Mouse (Mus musculus) layer of hippocampus, postnatal 36 days (tissue): ENCODE results near the gene Mapkapk3. TPM values are rescaled to one million over a fixed set of nuclear protein-coding genes. Genes with fewer than 3 reads are reported as not detected.
A peak's percentile ranks its signal among the peaks of the same experiment; 100 is the strongest.

Source experiments
- DNase-seq, 2 experiments: peaks; one replicate each; pipeline ENCODE4 v3.0.0; 2022
- total RNA-seq, 2 experiments: library from RNA; stranded (reverse); gene quantifications; 2 replicates each; pipeline ENCODE4 v1.2.3; 2021

Gene Mapkapk3
- 1 to 10 TPM; 1.6 to 2.9 TPM for total RNA-seq

DNA sequence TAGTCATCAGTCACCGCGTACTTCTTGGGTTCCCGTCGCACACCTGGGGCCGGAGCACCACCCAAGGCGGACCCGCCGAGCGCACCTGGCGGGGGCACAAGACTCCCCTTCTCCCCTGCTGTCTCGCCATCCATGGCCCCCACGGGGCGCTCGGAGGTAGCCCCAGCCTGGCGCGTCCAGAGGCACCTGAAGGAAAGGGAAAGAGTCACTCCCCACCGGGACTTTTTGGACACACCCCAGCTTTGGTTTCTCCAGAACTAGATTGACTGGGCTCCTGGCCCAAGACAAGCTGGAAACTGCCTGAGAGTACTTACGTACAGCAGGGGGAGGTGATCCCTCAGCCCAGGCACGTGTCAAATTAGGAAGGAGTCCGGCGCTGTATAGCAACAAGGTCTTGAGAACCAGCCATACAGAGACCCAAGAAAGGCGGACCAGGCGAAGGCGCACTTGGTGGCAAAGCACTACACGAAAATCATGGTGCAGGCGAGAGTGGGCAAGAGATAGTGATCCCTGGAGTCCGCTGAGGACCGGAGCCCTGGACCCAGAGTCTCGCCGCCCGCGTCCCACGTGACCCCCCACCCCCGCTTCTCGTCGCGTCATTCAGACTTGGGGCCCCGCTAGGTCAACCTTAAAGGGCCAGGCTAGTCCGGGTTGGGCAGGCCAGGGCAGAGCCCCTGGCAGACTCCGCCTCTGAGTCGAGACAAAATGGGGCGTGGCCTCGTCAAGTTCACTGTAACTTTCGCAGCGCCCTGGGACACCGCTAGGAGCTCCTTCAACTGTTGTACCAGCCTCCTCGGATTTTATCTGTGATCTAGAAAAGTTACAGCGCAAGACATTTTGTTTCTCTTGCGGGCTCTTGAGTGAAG lies at the start of gene Mapkapk3:
Mapkapk3 (minus strand) TSS at position 667 of the 866 bp plus-strand sequence.
- DNase-seq = peak; percentile 33 to 40

DNA sequence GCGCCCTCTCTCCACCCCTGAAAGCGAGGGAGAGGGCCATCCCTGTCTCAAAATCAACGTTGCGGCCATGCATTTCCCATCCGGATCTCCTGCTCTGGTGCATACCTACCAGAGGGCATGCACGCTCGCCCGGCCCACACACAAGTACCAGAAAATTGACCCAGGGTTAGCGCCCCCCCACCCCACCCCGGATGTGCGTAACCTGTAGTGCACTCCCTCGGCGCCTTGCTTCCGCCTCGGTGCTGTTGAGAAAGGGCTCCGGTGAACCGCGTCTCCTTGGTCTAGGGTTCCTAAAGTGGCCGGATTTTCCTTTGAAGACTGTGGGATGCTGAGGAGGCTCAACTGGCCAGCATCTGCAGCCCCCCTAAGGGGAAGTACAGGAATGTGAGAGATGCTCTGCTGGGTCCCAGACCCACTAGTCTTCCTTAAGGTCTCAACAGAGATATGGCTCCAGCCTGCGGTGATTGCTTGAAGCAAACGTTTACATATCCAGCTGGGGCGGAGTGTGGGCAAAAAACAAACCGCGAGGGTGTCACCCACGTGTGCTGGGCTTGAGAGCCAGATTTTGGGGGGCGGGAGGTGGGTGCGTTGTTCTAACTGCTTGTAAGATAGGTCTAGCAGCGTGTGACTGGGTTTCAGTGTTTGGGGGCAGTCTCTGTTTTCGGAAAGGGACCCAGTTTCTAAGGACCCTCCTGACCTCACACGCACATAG lies 48.7 kb upstream of the Mapkapk3 start, which contains the start of gene Hemk1:
Hemk1 (minus strand) TSS at position 179 of the 712 bp plus-strand sequence.
- peak; percentile 71 to 76 for DNase-seq

DNA sequence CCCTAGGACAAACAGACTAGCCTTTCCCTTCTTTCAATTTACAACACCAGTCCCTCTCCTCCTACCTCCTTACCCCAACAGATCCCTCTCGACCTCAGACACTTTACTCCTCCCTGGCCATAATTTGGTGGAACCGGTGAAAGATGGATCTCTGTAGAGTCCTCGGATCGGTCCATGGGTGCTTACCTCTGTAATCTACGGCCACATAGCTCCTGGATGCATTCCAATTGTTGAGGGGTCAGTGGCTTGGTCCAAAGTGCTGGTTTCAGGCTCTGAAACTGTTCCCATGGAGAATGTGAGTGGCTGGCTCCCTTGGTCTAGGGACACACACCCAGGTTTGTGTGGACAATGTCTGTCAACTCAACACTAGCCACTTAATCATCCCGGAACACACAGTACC lies 46.7 kb upstream of the Mapkapk3 start:
- no peak for DNase-seq

DNA sequence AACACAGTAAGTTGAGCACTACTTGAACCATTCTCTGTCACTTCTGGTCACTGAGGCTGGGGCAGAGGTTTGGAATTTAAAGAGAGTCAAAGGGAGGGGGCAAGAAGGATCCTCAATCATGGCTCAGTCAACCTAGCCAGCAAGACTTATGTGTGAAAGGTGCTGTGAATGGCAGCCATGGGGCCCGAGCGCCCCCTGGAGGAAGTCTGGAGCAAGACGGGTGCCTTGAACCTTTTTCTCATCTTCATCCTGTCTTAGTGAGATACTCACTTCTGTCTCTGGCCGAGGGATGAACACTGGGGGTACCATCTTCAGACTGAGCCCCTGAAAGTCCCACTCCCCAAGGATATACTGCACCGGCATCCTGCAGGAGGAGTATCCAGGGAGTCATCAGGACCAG lies 46.2 kb upstream of the Mapkapk3 start:
- peak; percentile 53 to 56 for DNase-seq

DNA sequence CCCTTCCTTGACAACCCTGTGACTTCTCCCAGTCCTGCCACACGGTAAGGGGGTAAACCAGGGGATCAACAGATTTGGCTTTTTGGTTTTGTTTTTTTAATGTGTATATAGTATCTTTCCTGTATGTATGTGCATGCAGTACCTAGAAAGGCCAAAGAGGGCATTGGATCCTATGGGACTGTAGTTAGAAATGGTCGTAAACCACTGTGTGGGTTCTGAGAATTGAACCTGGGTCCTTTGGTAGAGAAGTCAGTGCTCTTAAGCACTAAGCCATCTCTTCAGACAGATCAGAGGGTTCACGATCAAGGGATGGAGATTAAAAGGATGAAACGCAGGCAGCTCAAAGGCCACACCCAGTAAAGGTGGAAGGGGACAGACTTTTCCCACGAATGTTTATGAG lies 45.4 kb upstream of the Mapkapk3 start:
- DNase-seq = no peak

DNA sequence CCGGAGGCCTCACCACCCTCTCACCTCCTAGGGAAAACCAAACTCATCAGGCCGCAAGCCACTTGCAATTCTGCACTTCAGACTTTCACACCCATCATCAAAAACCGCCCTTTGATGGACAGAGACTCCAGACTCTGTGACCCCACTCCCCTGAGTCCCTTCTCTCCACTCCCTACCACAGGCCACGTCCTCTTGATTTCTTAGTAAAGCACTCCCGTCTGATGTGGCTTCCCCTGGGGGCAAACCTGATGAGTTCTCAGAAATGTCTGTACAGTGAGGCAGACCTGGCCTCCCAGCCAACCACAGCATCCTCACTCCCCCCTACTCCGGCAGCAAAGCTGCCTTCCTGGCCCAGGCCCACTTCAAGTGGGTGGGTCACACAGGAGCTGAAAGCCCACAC lies 44.7 kb upstream of the Mapkapk3 start:
- no peak for DNase-seq

DNA sequence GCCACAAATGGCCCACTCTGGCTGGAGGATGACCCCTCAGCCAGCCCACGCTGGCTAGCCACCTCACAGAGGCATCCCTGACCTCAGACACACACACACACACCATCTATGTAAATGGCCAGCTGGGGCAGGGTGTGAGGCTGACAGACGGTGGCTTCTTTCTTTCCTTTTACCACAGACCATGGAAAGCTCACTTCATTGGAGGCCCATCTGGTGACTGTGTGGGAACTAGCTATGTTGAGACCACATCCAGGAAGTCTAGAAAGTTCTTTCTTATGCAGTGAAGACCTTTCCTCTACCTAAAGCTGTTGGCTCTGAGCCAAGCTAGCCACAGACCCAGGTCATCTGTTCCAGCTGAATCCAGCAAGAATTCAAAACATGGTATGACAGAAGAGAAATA lies 44.0 kb upstream of the Mapkapk3 start:
- no peak for DNase-seq

DNA sequence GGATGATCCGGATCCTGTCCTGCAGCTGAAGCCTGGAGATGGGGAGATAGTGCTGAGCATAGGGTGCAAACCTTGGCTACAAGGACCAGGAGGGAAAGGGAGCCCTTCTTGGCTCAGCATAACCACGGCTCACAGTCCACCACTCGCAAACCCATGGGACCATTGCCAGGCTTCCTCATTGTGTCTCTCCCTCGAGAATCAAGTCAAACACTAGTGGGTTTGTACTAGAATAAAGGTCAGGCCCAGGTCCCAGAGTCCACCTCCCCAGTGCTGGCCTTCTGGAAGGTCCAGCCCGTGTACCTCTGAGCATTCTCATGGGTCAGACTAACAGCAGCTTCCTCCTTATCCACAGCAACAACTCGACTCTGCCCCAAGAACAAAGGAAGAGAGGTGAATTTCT lies 41.1 kb upstream of the Mapkapk3 start:
- DNase-seq = no peak

DNA sequence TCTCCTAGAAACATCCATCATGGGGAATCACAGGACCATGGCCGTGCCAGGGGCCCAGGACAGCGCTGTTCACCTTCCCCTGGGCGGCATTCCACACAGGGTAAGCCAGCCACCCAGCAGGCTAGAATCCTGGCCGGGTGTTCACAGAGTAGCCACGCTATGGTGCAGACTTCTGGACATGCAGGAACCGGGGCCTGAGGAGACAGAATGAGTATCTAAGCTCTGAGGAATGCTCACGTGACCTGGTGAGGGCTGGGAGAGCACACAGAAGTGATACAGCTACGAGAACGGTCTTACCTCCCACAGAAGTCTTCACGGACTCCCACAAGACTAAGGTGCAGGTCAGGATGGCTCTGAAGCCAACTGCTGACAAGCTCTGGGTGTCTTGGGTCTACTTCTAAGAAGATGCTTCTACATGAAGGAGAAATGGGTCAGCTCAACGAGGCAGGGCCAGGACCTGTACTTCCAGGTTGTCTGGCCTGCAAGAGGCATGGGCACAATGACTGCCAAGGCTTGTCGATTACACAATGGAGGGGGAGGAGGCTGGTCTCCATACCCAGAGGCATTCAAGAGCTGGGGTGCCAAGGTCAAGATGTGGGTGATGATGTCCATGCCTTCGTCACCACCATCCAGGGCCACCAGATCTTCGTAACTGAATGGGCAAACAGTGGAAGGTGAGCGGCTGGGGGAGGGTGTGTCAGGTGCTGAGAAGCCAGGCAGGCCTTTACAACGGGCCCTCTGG lies 38.4 kb upstream of the Mapkapk3 start:
- DNase-seq = no peak

DNA sequence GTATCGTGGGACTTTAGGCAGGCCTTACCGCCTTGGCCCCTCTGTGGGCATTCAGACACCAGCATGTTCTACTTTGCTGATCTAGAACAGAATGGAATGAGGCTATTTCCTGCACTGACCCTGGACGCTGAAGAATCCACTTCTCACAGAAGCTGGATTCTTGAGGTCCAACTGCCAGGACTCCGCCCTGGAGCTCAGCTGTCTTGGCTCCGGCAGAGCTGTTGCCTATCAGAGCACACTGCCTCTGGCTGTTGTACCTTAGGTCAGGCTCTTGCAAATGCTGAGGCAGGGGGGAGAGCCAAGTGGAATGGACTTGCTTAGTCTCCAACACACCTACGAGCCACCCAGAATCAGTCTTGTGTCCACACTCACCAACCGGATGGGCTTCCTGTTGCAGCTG lies 36.2 kb upstream of the Mapkapk3 start:
- DNase-seq = no peak

DNA sequence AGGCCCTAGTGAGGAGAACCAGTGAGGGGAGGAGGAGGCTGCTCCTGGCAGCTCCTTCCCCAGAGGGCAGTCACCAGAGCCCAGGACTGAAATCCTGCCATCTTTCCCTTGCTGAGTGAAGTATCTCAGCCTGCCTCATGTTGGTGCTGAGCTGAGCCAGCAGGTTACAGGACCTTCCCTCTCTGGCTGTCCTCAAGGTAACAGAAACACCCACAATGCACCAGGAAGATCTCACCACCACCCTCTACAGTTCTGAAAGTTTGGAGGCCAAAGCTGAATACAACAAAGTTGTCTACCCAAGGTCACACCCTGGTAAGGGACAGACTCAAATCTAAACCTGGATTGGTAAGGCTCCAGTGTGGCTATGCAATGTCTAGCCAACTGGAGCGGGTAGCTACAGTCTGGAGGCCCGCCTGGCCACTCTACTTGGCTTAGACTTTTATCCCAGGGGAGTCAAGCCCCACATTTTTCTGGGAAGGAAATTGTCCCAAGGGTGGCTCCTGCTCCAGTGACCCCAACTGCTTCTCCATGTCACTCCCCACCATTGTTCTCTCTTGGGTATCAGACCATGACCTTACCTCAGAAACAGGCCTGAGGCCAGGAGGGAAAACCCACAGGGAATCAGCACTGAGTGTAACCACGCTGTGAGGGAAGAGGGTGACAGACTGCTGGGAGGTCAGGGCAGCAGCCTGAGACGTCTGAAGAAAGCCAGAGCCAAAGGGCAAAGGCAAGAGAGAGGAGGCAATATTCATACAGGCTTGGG lies 35.3 kb upstream of the Mapkapk3 start:
- DNase-seq = no peak

DNA sequence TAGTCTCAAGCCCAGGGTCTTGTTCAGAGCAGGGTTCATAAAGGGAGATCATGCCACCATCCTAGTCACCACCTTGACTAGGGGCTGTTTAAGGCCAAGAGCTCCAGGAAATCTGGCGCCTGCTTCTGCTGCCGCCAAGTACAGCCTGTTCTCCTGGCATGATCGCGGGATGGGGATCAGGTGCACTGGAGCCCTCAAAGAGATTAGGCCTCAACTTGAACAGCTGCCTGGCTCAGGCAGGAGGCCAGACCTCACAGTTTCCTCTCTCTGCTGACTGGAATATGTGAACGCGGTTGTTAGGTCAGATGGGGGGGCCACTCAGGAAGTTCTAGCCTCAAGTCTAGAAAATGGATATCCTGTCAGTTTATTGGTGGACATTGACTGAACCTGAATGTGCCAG lies 33.9 kb upstream of the Mapkapk3 start:
- DNase-seq = peak; percentile 25 to 45

DNA sequence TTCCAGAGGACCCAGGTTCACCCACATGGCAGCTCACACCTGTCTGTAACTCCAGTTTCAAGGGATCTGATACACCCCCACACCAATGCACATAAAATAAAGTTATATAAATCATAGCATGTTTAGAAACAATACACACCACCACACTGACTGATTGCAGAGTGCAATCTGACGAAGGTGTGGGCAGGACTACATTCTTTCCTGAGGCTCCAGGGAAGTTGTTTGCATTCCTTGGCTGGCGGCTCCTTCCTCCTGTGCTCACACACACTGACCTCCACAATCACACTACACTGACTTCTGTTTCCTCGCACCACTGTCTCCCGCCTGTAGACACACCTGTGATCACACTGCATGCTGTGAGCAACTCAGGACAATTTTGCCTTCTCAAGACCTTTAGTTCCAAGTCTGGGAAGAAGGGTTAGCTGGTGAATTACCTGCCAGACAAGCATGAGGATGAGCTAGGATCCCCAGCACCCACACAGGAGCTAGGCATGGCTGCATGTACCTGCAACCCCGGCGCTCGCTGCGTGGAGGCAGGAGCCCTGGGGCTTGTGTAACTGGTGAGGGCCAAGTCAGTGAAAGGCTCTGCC lies 32.9 kb upstream of the Mapkapk3 start:
- no peak for DNase-seq

DNA sequence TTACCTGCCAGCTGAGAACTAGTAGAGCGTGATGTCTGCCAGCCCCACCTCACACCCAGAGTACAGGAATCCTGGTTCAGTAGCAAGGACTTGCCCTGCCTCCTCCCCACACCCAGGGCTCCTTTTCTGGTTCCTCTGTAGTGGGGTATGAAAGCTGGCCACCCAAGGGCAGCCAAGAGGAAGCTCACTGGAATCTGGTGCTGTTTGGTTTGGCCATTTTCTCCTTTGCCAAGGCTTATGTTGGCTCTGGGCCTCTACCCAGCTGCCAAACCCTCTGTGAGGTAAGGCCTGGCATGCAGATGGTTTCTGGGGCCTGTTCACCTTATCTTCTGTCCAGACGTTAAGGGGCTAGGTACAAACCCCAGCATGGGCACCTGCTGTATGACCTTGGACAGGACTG lies 26.1 kb upstream of the Mapkapk3 start:
- DNase-seq = no peak

DNA sequence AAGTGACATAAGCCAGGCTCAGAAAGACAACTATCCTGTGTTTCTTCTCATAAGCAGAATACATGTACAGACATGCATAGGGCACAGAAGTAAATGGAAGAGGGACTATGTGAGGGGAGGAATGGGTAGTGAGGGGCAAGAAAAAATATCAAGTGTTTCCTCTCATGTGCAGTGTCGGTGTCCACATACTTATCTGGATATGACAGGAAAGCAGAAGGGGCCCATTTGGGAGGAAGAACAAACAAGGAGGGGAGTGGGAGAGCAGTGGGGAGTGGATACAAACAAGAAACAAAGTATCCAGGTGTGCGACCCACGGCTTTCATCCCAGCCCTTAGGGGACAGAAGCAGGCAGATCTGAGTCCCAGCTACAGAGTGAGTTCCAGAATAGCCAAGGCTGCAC lies 24.2 kb upstream of the Mapkapk3 start:
- no peak for DNase-seq

DNA sequence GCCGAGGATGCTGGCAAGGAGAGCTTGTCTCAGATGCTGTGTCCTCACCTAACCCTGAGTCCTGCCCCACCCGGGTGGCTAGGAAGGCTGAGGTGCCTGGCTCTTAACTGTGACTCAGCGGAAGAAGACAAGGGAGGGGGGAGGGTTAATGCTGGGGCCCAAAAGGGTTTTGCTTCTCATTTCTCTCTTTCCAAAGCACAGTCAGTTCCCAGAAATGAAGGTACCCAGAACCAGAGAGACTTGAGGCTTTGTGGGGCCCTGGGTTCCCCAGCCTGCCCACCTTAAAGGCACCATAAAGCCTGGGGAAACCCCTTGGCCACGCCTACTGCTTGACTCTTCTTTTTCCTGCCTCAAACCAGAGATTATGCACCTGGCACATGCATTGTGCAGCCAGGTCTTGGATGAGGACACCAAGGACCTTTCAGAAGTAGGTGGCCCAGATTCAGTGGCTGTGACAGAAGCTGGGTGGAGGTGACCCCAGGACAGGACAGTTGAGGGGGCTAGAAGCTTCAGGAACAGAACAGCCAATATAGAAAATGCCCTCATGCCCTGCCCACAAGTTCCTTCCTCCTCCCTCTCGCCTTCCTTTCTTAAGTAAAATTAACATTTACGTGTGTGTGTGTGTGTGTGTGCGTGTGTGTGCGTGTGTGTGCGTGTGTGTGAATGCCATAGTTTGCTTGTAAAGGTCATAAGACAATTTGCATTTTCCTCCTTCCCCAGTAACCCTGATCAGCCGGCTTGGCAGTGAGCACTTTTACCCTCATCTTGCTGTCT lies 23.3 kb upstream of the Mapkapk3 start:
- DNase-seq = no peak

DNA sequence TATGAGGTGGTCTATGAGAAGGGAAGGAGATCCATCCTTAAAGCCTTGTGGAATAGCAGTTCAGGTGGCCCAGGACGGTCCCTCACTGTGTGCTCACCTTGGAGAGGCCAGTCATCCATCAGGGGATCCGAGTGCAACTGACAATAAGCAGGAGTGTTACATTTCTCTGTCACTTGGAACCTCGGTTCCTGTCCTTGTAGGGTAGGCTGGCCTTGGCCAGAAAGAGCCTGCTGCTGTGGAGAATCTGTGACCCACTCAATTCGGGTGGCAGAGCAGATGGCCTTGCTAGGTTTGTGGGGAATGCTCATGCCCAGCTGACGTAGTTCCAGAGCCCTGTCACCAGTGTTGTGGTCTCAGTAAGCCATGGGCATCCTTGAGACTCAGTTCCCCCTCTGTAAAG lies 19.9 kb upstream of the Mapkapk3 start:
- no peak for DNase-seq

DNA sequence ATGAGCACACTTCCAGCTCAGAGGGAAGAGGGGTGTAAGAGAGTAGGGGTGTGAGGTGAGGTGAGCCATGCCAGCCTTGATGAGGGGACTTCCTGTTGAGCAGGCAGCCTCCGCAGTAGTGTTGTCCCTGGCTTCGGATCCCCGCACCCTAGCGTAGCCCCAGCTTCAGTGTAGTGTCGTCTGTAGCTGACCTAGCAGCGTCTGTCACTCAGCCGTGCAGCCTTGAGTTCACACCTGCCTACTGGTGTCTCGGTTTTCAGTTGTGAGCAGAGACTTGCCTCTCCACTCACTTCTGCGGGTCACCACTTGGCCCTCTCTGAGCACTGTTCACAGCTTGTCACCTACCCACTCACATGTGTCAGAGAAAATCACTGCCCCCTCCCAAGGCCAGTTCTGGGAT lies 19.5 kb upstream of the Mapkapk3 start:
- DNase-seq = no peak

DNA sequence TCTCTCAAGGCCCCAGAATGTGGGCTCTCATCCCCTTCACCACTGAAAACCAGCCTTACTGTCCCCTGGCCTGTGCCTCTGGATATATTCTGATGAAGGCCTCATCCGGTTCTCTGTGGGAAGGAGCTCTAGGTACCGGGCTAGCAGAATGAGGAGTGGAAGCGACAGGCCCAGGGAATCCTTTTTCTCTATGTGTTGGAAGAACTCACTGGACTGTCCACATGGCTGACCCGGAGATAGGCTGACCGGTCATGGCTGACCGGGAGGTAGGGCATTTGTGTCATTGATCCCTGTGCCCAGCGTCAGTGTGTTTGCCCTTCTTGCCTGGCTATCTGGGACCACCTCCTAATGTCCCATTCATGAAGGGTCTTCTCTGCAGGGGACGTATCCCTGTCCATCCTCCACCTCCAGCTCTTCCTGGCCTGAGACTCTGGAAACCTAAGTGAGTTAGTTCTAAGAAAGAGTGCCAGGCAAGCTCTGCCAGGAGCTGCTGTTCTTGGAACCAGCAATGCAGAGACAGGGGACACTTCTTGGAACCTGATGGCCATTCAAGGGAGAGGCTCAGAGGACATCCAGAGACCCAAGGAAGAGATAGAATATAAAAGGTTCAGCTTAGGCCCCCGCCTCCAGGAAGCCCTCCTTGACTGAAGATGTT lies 18.8 kb upstream of the Mapkapk3 start:
- DNase-seq = no peak

DNA sequence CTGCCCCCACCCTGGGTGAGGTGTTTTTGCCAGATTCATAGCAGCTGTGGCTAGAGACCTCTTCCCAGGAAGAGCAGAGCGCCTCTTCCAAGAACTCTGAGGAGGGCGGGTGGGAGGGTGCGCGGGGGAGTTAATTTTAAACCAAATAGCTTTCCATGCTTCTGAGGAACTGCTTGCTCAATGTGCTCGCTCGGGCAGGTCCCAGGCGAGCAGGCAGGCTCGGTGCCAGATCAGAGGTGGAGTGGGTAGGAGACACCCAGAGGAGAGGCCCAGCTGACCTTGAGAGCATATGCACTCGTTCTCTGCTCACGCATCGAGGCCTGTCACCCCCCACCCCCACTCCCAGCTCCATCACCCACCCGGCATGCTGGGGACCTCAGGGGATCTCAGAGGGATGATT lies 18.2 kb upstream of the Mapkapk3 start:
- DNase-seq = no peak
